Mouse (Mus musculus) spleen, adult 2 months (tissue): ENCODE results near the gene Tsc2.
A peak's percentile ranks its signal among the peaks of the same experiment; 100 is the strongest.

Experiments
- CTCF ChIP-seq: fragments of 200-500 bp; IDR thresholded peaks from 2 replicates; pipeline ENCODE4 v1.5.1; 2011; ENCODE audit warnings: mild to moderate bottlenecking, inconsistent platforms; ENCODE audit not compliant: insufficient read depth, insufficient read length, insufficient replicate concordance; ENCODE audit errors: extremely low read depth
- POLR2A ChIP-seq: fragments of 200-500 bp; IDR thresholded peaks from 2 replicates; pipeline ENCODE4 v1.6.1; 2011; ENCODE audit warnings: low read depth, low read length, inconsistent platforms

DNA sequence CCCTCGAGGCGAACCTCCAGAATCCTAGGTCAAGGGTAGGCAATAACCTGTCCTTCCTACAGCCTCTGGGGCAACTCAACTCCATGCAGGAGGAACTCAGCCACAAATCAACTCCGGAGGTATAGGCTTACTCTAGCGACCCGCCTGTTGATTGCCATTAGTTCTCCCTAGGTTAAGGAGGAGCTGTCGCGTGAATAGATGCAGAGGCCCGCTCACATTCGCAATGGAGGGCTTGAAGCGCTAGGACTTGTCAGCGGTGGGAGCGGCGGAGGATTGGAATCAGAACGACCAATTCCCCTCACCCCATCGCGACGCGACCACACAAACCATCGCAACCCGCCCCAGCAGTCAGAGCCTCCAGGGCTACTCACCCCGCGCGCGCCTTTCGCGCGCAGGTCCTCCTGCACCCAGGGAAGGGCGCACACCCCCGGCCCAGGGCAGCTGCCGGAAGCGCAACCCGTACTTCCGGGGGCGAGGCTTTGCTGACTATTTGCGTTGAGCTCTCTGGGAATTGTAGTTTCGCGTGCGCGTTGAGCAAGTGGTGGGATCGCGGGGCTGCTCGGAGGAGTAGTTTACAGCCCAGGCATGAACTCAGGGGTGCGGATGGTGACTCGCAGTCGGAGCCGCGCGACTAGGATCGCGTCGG lies at the start of gene Tsc2, which contains the start of gene Nthl1:
- TF ChIP-seq CTCF (no peak), POLR2A (peak; percentile 60)
